Mouse (Mus musculus): ENCODE measurements at regions not wholly inside any gene's neighbourhood (a gene's known extent, or its start where the extent isn't known, plus 50 kb on each side); places are given as distances from the start of the nearest gene placed in this dataset.
A peak's percentile ranks its signal among the peaks of the same experiment; 100 is the strongest.

GRCm38 (mm10) chr8:115626396-115627136, 81.0 kb downstream of the Maf start:
- no peak for DNase-seq (ENCODE audit: low spot score in 2 of 2)

- DNase-seq (ENCODE audit: low spot score in 2 of 2): no peak
Observed at GRCm38 (mm10) chr8:115625072-115625471, 82.5 kb downstream of the Maf start.

- peak; percentile 17 to 25 for DNase-seq (ENCODE audit: low spot score in 2 of 2)
Observed at GRCm38 (mm10) chr8:115618049-115618760, 89.4 kb downstream of the Maf start.

GRCm38 (mm10) chr8:115616871-115617605, 90.6 kb downstream of the Maf start:
- DNase-seq (ENCODE audit: low spot score in 2 of 2): no peak

GRCm38 (mm10) chr8:115613946-115614584, 93.5 kb downstream of the Maf start:
- no peak for DNase-seq (ENCODE audit: low spot score in 2 of 2)

- peak in 1 of 2 experiments; percentile 10 for DNase-seq (ENCODE audit: low spot score in 2 of 2)
Observed at GRCm38 (mm10) chr8:115612119-115612518, 95.5 kb downstream of the Maf start.

- no peak for DNase-seq (ENCODE audit: low spot score in 2 of 2)
Observed at GRCm38 (mm10) chr8:115599771-115600170, 107.8 kb downstream of the Maf start.

- peak; percentile 14 to 21 for DNase-seq (ENCODE audit: low spot score in 2 of 2)
Observed at GRCm38 (mm10) chr8:115597226-115597953, 110.2 kb downstream of the Maf start.

- no peak for DNase-seq (ENCODE audit: low spot score in 2 of 2)
Observed at GRCm38 (mm10) chr8:115589721-115590120, 117.9 kb downstream of the Maf start.

- no peak for DNase-seq (ENCODE audit: low spot score in 2 of 2)
Observed at GRCm38 (mm10) chr8:115589076-115589475, 118.5 kb downstream of the Maf start.

GRCm38 (mm10) chr8:115584311-115584907, 123.2 kb downstream of the Maf start:
- no peak for DNase-seq (ENCODE audit: low spot score in 2 of 2)

- DNase-seq (ENCODE audit: low spot score in 2 of 2): no peak
Observed at GRCm38 (mm10) chr8:115583221-115583620, 124.4 kb downstream of the Maf start.

- DNase-seq (ENCODE audit: low spot score in 2 of 2): peak; percentile 7 to 17
Observed at GRCm38 (mm10) chr8:115581940-115582517, 125.6 kb downstream of the Maf start.

GRCm38 (mm10) chr8:115568394-115568793, 139.2 kb downstream of the Maf start:
- no peak for DNase-seq (ENCODE audit: low spot score in 2 of 2)

GRCm38 (mm10) chr8:115565768-115566167, 141.8 kb downstream of the Maf start:
- no peak for DNase-seq (ENCODE audit: low spot score in 2 of 2)

- DNase-seq (ENCODE audit: low spot score in 2 of 2): no peak
Observed at GRCm38 (mm10) chr8:115562362-115562761, 145.2 kb downstream of the Maf start.

- DNase-seq (ENCODE audit: low spot score in 2 of 2): no peak
Observed at GRCm38 (mm10) chr8:115560985-115561916, 146.3 kb downstream of the Maf start.

GRCm38 (mm10) chr8:115555452-115555851, 152.1 kb downstream of the Maf start:
- peak; percentile 10 to 39 for DNase-seq (ENCODE audit: low spot score in 2 of 2)

- no peak for DNase-seq (ENCODE audit: low spot score in 2 of 2)
Observed at GRCm38 (mm10) chr8:115554185-115554584, 153.4 kb downstream of the Maf start.

Measured in frontal cortex, postnatal 10 days (tissue).